Mouse (Mus musculus): ENCODE results near the gene Tamm41.

Tamm41 gene

GRCm38 (mm10) chr6:115030098-115030497, 7.6 kb downstream of the Tamm41 start:
- in situ Hi-C loops (cut with MboI; ENCODE audit: unreplicated experiment in 2 of 2), result loop anchor here (25.0 kb wide), 2 partner anchors 507 to 568 kb away; partner anchors contain the start of gene Tsen2 (in 2 of the 2)

- in situ Hi-C loops (cut with MboI; ENCODE audit: unreplicated experiment in 2 of 2), result loop anchor here (25.0 kb wide), 2 partner anchors 508 to 567 kb away; partner anchors contain the start of gene Tsen2 (in 2 of the 2)
These were observed 8.4 kb downstream of the Tamm41 start for GRCm38 (mm10) chr6:115029248-115029647.

GRCm38 (mm10) chr6:115027485-115027992, 10.1 kb downstream of the Tamm41 start:
- in situ Hi-C loops (cut with MboI; ENCODE audit: unreplicated experiment in 2 of 2), result loop anchor here (25.0 kb wide), 2 partner anchors 510 to 565 kb away; partner anchors contain the start of gene Tsen2 (in 2 of the 2)

- in situ Hi-C loops (cut with MboI; ENCODE audit: unreplicated experiment in 2 of 2), result loop anchor here (25.0 kb wide), 1 partner anchor 936 kb away; no protein-coding TSS in a partner anchor
These were observed 14.8 kb downstream of the Tamm41 start for GRCm38 (mm10) chr6:115022876-115023275.

GRCm38 (mm10) chr6:115015461-115015860, 22.2 kb downstream of the Tamm41 start:
- in situ Hi-C loops (cut with MboI; ENCODE audit: unreplicated experiment in 2 of 2), result loop anchor here (10.0 to 25.0 kb wide), 2 partner anchors 249 to 928 kb away; no protein-coding TSS in a partner anchor

GRCm38 (mm10) chr6:115013574-115013973, 24.1 kb downstream of the Tamm41 start:
- in situ Hi-C loops (cut with MboI; ENCODE audit: unreplicated experiment in 2 of 2), result loop anchor here (10.0 to 25.0 kb wide), 2 partner anchors 251 to 926 kb away; no protein-coding TSS in a partner anchor

GRCm38 (mm10) chr6:115011792-115012191, 25.9 kb downstream of the Tamm41 start:
- in situ Hi-C loops (cut with MboI; ENCODE audit: unreplicated experiment in 2 of 2), result loop anchor here (10.0 to 25.0 kb wide), 2 partner anchors 253 to 924 kb away; no protein-coding TSS in a partner anchor

GRCm38 (mm10) chr6:115010815-115011214, 26.9 kb downstream of the Tamm41 start:
- in situ Hi-C loops (cut with MboI; ENCODE audit: unreplicated experiment in 2 of 2), result loop anchor here (10.0 to 25.0 kb wide), 2 partner anchors 254 to 924 kb away; no protein-coding TSS in a partner anchor

- in situ Hi-C loops (cut with MboI; ENCODE audit: unreplicated experiment in 2 of 2), result loop anchor here (10.0 to 25.0 kb wide), 2 partner anchors 254 to 923 kb away; no protein-coding TSS in a partner anchor
These were observed 27.4 kb downstream of the Tamm41 start for GRCm38 (mm10) chr6:115010304-115010703.

GRCm38 (mm10) chr6:115007728-115008127, 29.9 kb downstream of the Tamm41 start:
- in situ Hi-C loops (cut with MboI; ENCODE audit: unreplicated experiment in 2 of 2), result loop anchor here (5.0 to 25.0 kb wide), 4 partner anchors 75 to 920 kb away; no protein-coding TSS in a partner anchor

- in situ Hi-C loops (cut with MboI; ENCODE audit: unreplicated experiment in 2 of 2), result loop anchor here (5.0 to 25.0 kb wide), 4 partner anchors 75 to 920 kb away; no protein-coding TSS in a partner anchor
These were observed 30.7 kb downstream of the Tamm41 start for GRCm38 (mm10) chr6:115006948-115007347.

- in situ Hi-C loops (cut with MboI; ENCODE audit: unreplicated experiment in 2 of 2), result loop anchor here (5.0 to 25.0 kb wide), 4 partner anchors 74 to 919 kb away; no protein-coding TSS in a partner anchor
These were observed 31.6 kb downstream of the Tamm41 start for GRCm38 (mm10) chr6:115006065-115006464.

GRCm38 (mm10) chr6:115005351-115005890, 32.3 kb downstream of the Tamm41 start:
- in situ Hi-C loops (cut with MboI; ENCODE audit: unreplicated experiment in 2 of 2), result loop anchor here (5.0 to 25.0 kb wide), 4 partner anchors 73 to 918 kb away; no protein-coding TSS in a partner anchor

- in situ Hi-C loops (cut with MboI; ENCODE audit: unreplicated experiment in 2 of 2), result loop anchor here (5.0 to 25.0 kb wide), 4 partner anchors 72 to 917 kb away; no protein-coding TSS in a partner anchor
These were observed 33.0 kb downstream of the Tamm41 start for GRCm38 (mm10) chr6:115004636-115005035.

GRCm38 (mm10) chr6:114998374-114999031, 39.2 kb downstream of the Tamm41 start:
- in situ Hi-C loops (cut with MboI; ENCODE audit: unreplicated experiment in 2 of 2), result no loop called here

GRCm38 (mm10) chr6:114997471-114997870, 40.2 kb downstream of the Tamm41 start:
- in situ Hi-C loops (cut with MboI; ENCODE audit: unreplicated experiment in 2 of 2), result no loop called here

- in situ Hi-C loops (cut with MboI; ENCODE audit: unreplicated experiment in 2 of 2), result no loop called here
These were observed 40.8 kb downstream of the Tamm41 start for GRCm38 (mm10) chr6:114996910-114997309.

GRCm38 (mm10) chr6:114994079-114994478, 43.6 kb downstream of the Tamm41 start:
- in situ Hi-C loops (cut with MboI; ENCODE audit: unreplicated experiment in 2 of 2), result no loop called here

- in situ Hi-C loops (cut with MboI; ENCODE audit: unreplicated experiment in 2 of 2), result no loop called here
These were observed 44.0 kb downstream of the Tamm41 start for GRCm38 (mm10) chr6:114993659-114994058.

- in situ Hi-C loops (cut with MboI; ENCODE audit: unreplicated experiment in 2 of 2), result no loop called here
These were observed 45.8 kb downstream of the Tamm41 start for GRCm38 (mm10) chr6:114991909-114992308.

- in situ Hi-C loops (cut with MboI; ENCODE audit: unreplicated experiment in 2 of 2), result no loop called here
These were observed 49.1 kb downstream of the Tamm41 start for GRCm38 (mm10) chr6:114988619-114988980.

Measured in v-Abl transformed pro-B cells (cell line).